Mouse (Mus musculus) embryonic facial prominence, embryonic 13.5 days (tissue): ENCODE results near the gene Proser3. TPM values are rescaled to one million over a fixed set of nuclear protein-coding genes. Genes with fewer than 3 reads are reported as not detected.

Experiments
- ATAC-seq: fragments of 200-750 bp; cut with Nextera tagmentation; 2 replicates; pipeline ENCODE4 v1.8.0; 2017; ENCODE audit warnings: low read depth; ENCODE audit not compliant: insufficient number of reproducible peaks, insufficient read depth, low FRiP score, low TSS enrichment
- H3K27ac ChIP-seq: fragments of 300-500 bp; sonication (generic); 2 replicates; pipeline ENCODE4 v1.5.1; 2015; ENCODE audit warnings: moderate library complexity, mild to moderate bottlenecking, inconsistent platforms
- H3K27me3 ChIP-seq: fragments of 300-500 bp; sonication (generic); 2 replicates; pipeline ENCODE4 v1.6.1; 2015; ENCODE audit warnings: mild to moderate bottlenecking, inconsistent platforms
- H3K36me3 ChIP-seq: fragments of 300-500 bp; sonication (generic); 2 replicates; pipeline ENCODE4 v1.6.1; 2015; ENCODE audit warnings: mild to moderate bottlenecking, inconsistent platforms
- H3K4me1 ChIP-seq: fragments of 300-500 bp; sonication (generic); 2 replicates; pipeline ENCODE4 v1.6.1; 2015; ENCODE audit warnings: inconsistent platforms
- H3K4me2 ChIP-seq: fragments of 300-500 bp; sonication (generic); 2 replicates; pipeline ENCODE4 v1.6.1; 2015; ENCODE audit warnings: moderate library complexity, mild to moderate bottlenecking, inconsistent platforms
- H3K4me3 ChIP-seq: fragments of 300-500 bp; sonication (generic); 2 replicates; pipeline ENCODE4 v1.5.1; 2015; ENCODE audit warnings: mild to moderate bottlenecking, inconsistent platforms
- H3K9ac ChIP-seq: fragments of 300-500 bp; sonication (generic); 2 replicates; pipeline ENCODE4 v1.6.1; 2015; ENCODE audit warnings: mild to moderate bottlenecking, inconsistent platforms
- H3K9me3 ChIP-seq: fragments of 300-500 bp; sonication (generic); 2 replicates; pipeline ENCODE4 v1.6.1; 2016; ENCODE audit warnings: inconsistent platforms
- WGBS: fragments of 180-500 bp; shearing (Covaris S2); methylation state at CpG from one replicate; pipeline ENCODE4 v1.1.7; 2015; ENCODE audit warnings: mixed read lengths; 5-methylcytosine and 5-hydroxymethylcytosine counted together
- polyA plus RNA-seq: library from polyadenylated mRNA; unstranded; fragments of >200 nt; fragmentation: Nextera tagmentation; extraction: Ambion mirVana; gene quantifications from 2 replicates; pipeline ENCODE4 v1.2.1, GENCODE M21; 2015

The Proser3 gene
- polyA plus RNA-seq, 1 experiment from 2014 or later = 17.4 TPM

- H3K36me3 ChIP-seq = peaks cover 8% of the 10 kb centered on the region
- no peak overlapping the region for H3K4me2 ChIP-seq
- peak overlapping the region; percentile 37; the same call in 1 of the 2 replicates for H3K9ac ChIP-seq
- H3K4me1 ChIP-seq = peaks cover 19% of the 10 kb centered on the region
- ATAC-seq = no peak
- H3K9me3 ChIP-seq = no peaks in the 10 kb centered on the region
- WGBS = 80% methylated on average over 9 of the region's 9 CpGs
- H3K27me3 ChIP-seq = no peaks in the 10 kb centered on the region
- H3K4me3 ChIP-seq = no peak overlapping the region
- no peak overlapping the region for H3K27ac ChIP-seq
Measured at GRCm38 (mm10) chr7:30590927-30591604, 39.0 kb upstream of the Proser3 start.

- peaks cover 22% of the 10 kb centered on the region for H3K36me3 ChIP-seq
- peak overlapping the region; percentile 99 for H3K9ac ChIP-seq
- ATAC-seq = peak; percentile 59; the same call in 1 of the 2 replicates
- peak overlapping the region; percentile 99 for H3K4me3 ChIP-seq
- 26% methylated on average over 40 of the region's 40 CpGs for WGBS
- peaks cover 19% of the 10 kb centered on the region for H3K4me1 ChIP-seq
- H3K4me2 ChIP-seq = peak overlapping the region; percentile 84
- no peaks in the 10 kb centered on the region for H3K9me3 ChIP-seq
- no peaks in the 10 kb centered on the region for H3K27me3 ChIP-seq
- H3K27ac ChIP-seq = peak overlapping the region; percentile 92
Measured at GRCm38 (mm10) chr7:30589435-30590301, 37.6 kb upstream of the Proser3 start.

GRCm38 (mm10) chr7:30588676-30589434 lies 36.8 kb upstream of the Proser3 start, which contains the start of gene Kmt2b:
Gene Kmt2b (minus strand): TSS chr7:30588726.
- H3K4me3 ChIP-seq = peak within 1 kb of the TSS; percentile 99
- H3K9me3 ChIP-seq = no peaks in the 10 kb centered on the region
- peaks cover 19% of the 10 kb centered on the region for H3K4me1 ChIP-seq
- WGBS = under 1% methylated on average over 53 of the region's 68 CpGs
- peak; percentile 95 for ATAC-seq
- no peaks in the 10 kb centered on the region for H3K27me3 ChIP-seq
- peak within 1 kb of the TSS; percentile 92 for H3K27ac ChIP-seq
- H3K36me3 ChIP-seq = peaks cover 30% of the 10 kb centered on the region
- H3K9ac ChIP-seq = peak within 1 kb of the TSS; percentile 99
- peak within 1 kb of the TSS; percentile 84 for H3K4me2 ChIP-seq

GRCm38 (mm10) chr7:30587842-30588667 lies 36.0 kb upstream of the Proser3 start:
- peak overlapping the region; percentile 99 for H3K9ac ChIP-seq
- WGBS = under 1% methylated on average over 65 of the region's 67 CpGs
- peak overlapping the region; percentile 84 for H3K4me2 ChIP-seq
- peak overlapping the region; percentile 92 for H3K27ac ChIP-seq
- peaks cover 19% of the 10 kb centered on the region for H3K4me1 ChIP-seq
- H3K4me3 ChIP-seq = peak overlapping the region; percentile 99
- ATAC-seq = no peak
- no peaks in the 10 kb centered on the region for H3K27me3 ChIP-seq
- no peaks in the 10 kb centered on the region for H3K9me3 ChIP-seq
- H3K36me3 ChIP-seq = peaks cover 38% of the 10 kb centered on the region

GRCm38 (mm10) chr7:30586455-30587020 lies 34.4 kb upstream of the Proser3 start:
- Histone ChIP-seq H3K36me3 (peaks cover 54% of the 10 kb centered on the region), H3K4me3 (peak overlapping the region; percentile 99), H3K9ac (peak overlapping the region; percentile 99), H3K4me1 (peaks cover 19% of the 10 kb centered on the region), H3K4me2 (peak overlapping the region; percentile 84), H3K9me3 (no peaks in the 10 kb centered on the region), H3K27me3 (no peaks in the 10 kb centered on the region), H3K27ac (no peak overlapping the region)
- 89% methylated on average over 28 of the region's 28 CpGs for WGBS
- no peak for ATAC-seq

GRCm38 (mm10) chr7:30585170-30585569 lies 33.1 kb upstream of the Proser3 start:
- Histone ChIP-seq H3K27ac (no peak overlapping the region), H3K9ac (no peak overlapping the region), H3K36me3 (peaks cover 66% of the 10 kb centered on the region), H3K4me2 (no peak overlapping the region), H3K4me1 (peaks cover 19% of the 10 kb centered on the region), H3K9me3 (no peaks in the 10 kb centered on the region), H3K27me3 (no peaks in the 10 kb centered on the region), H3K4me3 (no peak overlapping the region)
- WGBS = 96% methylated on average over 7 of the region's 7 CpGs
- no peak for ATAC-seq

GRCm38 (mm10) chr7:30584339-30584738 lies 32.2 kb upstream of the Proser3 start:
- WGBS = 91% methylated on average over 10 of the region's 10 CpGs
- Histone ChIP-seq H3K4me1 (peaks cover 13% of the 10 kb centered on the region), H3K4me3 (no peak overlapping the region), H3K9ac (0 out of 2 replicates have a peak overlapping the region, but pooled peaks have one; percentile 36), H3K4me2 (no peak overlapping the region), H3K9me3 (no peaks in the 10 kb centered on the region), H3K36me3 (peaks cover 75% of the 10 kb centered on the region), H3K27me3 (no peaks in the 10 kb centered on the region), H3K27ac (no peak overlapping the region)
- ATAC-seq = no peak

GRCm38 (mm10) chr7:30581547-30581946 lies 29.4 kb upstream of the Proser3 start:
- H3K36me3 ChIP-seq = peaks cover 99% of the 10 kb centered on the region
- ATAC-seq = no peak
- peaks cover 1% of the 10 kb centered on the region; the same call in 1 of the 2 replicates for H3K4me1 ChIP-seq
- H3K4me2 ChIP-seq = no peak overlapping the region
- no peaks in the 10 kb centered on the region for H3K9me3 ChIP-seq
- no peak overlapping the region for H3K4me3 ChIP-seq
- no peak overlapping the region for H3K27ac ChIP-seq
- no peaks in the 10 kb centered on the region for H3K27me3 ChIP-seq
- 95% methylated on average over 16 of the region's 16 CpGs for WGBS
- no peak overlapping the region for H3K9ac ChIP-seq

GRCm38 (mm10) chr7:30579950-30580349 lies 27.9 kb upstream of the Proser3 start:
- Histone ChIP-seq H3K4me2 (no peak overlapping the region), H3K4me1 (no peaks in the 10 kb centered on the region), H3K27me3 (no peaks in the 10 kb centered on the region), H3K9me3 (no peaks in the 10 kb centered on the region), H3K27ac (no peak overlapping the region), H3K4me3 (no peak overlapping the region), H3K9ac (no peak overlapping the region), H3K36me3 (peaks cover 99% of the 10 kb centered on the region)
- 96% methylated on average over 8 of the region's 8 CpGs for WGBS
- no peak for ATAC-seq

- Histone ChIP-seq H3K9ac (no peak overlapping the region), H3K4me2 (no peak overlapping the region), H3K4me3 (no peak overlapping the region), H3K27me3 (no peaks in the 10 kb centered on the region), H3K36me3 (peaks cover 97% of the 10 kb centered on the region), H3K27ac (no peak overlapping the region), H3K9me3 (no peaks in the 10 kb centered on the region), H3K4me1 (no peaks in the 10 kb centered on the region)
- WGBS = 71% methylated on average over 2 of the region's 2 CpGs
- no peak for ATAC-seq
Measured at GRCm38 (mm10) chr7:30572969-30573368, 20.9 kb upstream of the Proser3 start.
